Mouse (Mus musculus) Muller cell, postnatal 12 days (primary cell): ENCODE measurements around the gene Rpl19.

Experiments
- DNase-seq: peaks from one replicate; pipeline ENCODE4 v3.0.0-alpha.2; 2015; ENCODE audit errors: inconsistent ontology term

The Rpl19 gene

GRCm38 (mm10) chr11:97998898-97999608 is 27.5 kb upstream of the Rpl19 start:
- DNase-seq = no peak

DNA sequence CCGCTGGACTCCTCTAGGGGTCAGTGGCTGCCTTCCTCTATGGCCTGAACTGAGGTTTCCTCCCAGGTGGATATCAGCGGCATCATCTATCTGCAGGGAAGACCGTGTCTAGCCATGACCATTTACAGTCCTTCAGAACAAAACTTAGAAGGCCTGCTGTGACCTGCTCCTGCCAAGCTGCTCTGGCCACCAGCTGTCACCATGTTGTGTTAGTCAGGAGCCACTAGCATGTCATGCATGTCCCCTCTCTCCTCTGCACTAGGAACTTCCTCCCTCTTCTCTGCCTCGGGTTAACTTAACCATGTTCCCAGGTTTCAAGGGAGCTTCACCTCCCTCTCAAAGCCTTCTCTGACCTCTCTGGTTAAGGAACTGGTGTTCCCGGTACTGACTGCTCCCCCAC is 26.8 kb upstream of the Rpl19 start:
- no peak for DNase-seq

GRCm38 (mm10) chr11:98000378-98001140 is 26.0 kb upstream of the Rpl19 start:
- no peak for DNase-seq

- no peak for DNase-seq
Measured at GRCm38 (mm10) chr11:98001351-98001824, 25.1 kb upstream of the Rpl19 start.

GRCm38 (mm10) chr11:98001986-98002385 is 24.5 kb upstream of the Rpl19 start:
- no peak for DNase-seq

DNA sequence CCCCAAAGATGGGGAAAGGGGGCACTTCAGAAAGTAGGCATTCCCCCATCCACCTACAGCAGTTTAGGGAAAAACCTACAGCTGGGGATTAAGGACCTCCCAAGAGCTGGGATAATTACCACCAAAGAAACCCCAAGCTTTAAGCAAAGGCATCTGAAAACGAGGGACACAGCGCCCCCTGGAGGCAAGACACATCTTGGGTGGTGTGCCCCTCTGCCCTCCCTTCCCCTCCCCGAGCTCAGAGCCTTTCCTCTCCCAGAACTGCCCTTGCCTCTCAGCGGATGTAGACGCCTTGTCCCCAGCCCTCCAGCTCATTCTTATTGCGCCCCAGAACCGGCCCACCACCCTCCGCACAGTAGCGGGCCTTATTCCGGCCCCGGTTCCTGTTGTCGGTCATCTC is 23.9 kb upstream of the Rpl19 start:
- peak; percentile 75 for DNase-seq

GRCm38 (mm10) chr11:98003171-98003671 is 23.3 kb upstream of the Rpl19 start:
- DNase-seq = peak; percentile 95

DNA sequence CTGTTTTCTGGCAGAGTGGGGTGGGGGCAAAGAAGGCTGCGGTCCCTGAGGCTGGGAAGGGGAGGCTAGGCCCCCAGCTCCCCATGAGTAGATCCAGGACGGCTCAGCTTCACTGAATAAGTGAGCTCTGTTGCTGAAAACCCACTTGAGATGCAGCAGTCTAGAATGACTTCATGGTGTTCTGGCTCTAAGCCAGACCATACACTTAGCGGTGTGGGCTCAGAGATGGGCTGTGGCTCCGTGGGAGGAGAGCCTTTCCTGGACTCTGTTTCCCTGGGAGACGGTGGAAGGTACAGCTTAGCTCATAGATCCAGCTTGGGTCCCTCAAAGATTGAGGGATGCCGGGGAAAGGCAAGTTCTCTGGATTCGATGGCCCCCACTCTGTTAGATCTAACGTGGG is 22.3 kb upstream of the Rpl19 start:
- no peak for DNase-seq

- DNase-seq = no peak
Measured at GRCm38 (mm10) chr11:98005076-98005475, 21.4 kb upstream of the Rpl19 start.

DNA sequence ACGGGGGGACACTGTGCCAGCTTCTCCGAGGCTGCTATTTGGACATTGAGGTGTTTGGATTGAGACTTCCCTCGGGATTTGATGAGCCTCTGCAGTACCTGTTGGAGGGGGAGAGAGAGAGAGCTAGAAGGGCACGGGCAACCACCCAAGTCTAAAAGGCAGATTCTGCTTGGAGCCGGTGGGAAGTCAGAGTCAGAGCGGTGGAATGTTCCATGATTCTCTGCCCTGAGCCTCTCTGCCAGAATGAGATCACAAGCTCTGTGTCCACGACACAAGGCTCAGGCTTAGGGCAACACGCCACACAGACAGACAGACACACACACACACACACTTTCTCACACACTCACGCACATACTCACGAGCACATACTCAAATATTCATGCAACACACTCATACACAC is 20.8 kb upstream of the Rpl19 start:
- peak; percentile 88 for DNase-seq

GRCm38 (mm10) chr11:98008087-98008486 is 18.4 kb upstream of the Rpl19 start:
- DNase-seq = no peak

DNA sequence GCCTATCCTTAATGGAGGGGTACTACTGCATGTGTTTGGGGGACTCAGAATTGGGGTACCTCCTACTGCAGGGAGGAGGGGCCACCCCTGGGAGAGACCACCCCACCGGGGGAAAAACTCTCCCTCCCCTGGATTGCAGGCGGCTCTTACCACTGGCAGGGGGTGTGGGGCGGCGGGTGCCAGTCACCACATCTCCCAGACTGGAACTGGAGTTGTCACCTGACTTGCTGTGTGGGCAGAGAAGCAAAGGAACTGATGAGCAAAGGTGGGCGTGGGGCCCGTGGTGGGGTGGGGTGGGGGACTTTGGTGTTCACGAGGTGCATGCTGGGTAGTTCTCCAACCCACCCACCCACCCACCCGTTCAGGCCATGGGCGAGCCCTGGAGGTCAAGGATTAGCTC is 14.8 kb upstream of the Rpl19 start:
- DNase-seq = no peak

- no peak for DNase-seq
Measured at GRCm38 (mm10) chr11:98012831-98013230, 13.7 kb upstream of the Rpl19 start.

DNA sequence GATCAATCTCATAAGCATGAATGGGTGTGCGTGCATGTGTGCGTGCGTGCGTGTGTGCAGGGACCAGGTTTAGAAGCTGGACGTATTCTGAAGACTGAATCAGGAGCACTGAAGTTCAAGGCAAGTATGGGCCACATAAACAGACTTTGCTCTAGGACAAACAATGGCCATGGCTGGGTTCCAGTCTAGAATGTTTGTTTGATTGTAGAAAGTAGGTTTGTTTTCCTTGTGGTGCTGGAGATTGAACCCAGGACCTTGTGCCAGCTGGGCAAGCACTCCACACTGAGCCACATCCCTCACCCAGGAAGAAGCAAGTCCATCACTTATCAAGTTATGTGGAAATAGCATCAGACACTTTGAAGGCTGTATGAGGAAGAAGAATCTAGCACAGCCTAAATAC is 10.3 kb upstream of the Rpl19 start:
- no peak for DNase-seq

DNA sequence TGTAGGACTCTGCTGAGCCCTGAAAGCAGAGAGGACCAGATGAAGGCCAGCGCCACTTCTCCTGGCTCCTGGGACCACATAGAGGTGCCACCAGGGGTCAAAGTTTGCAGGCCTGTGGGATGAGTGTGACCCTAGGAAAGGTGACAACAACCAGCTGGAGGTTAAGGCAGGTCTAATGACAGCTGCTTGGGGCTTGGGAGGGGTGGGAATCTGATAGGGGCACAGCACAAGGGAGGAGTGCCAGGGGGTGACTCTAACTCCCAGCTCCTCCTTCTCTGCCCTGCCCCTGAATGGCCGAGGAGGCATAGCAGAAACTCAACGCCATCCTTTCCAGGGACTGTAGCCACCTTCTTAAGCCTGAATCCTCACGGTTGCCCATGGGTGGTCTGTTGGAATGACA is 9.7 kb upstream of the Rpl19 start:
- DNase-seq = no peak

DNA sequence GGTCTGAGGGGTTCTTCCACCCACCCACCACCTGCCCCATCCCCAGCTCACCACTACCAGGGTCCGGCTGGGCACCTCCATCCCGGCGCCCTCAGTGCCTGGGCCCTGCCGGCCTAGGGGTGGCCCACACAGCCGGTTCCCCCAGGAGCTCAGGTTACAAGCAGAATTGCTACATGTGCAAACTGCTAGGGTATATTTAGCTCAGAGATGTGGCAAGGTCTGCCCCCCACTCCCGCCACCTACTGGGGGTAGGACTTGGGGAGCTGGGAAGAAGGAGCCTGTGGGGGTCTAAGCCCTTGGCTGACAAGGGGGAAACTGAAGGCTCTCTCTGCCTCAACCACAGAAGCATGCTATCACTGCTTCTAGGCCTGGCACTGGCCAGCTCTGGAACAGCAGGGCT is 8.3 kb upstream of the Rpl19 start:
- DNase-seq = no peak

DNA sequence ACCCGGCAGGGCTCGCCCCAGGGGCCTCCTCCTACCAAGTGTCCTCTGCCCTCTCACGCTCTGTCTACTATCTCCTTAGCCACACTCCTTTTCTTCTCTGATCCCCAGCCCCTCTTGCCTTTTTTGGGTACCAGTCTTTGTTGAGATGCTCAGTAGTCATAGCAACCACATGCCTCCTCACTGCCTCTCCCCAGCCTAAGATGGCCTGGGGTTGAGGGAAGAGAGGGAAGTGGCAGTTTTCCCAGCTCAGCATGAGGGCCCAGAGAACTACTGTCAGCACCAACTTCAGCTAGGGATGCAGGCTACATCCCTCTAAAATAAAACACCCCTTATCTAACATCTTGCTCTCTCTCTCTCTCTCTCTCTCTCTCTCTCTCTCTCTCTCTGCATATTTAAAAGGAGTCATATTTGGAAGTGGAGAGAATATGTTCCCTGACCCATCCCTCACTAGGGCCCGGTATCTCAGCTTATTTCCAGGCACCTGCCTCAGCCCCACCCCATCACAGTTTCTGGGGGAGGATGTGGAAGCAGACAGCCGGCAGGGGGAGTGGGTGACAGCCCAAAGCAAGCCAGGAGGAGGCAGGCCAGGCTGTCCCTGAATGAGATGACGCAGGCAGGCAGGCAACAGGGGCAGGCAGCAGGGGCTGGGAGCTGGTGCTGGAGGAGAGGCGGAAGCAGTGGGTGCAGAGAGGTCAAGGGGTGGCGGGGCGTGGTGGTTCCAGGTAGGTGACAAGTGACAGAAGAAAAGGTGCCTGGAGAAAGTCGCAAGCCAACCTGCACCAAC is 7.5 kb upstream of the Rpl19 start:
- peak; percentile 64 for DNase-seq

DNA sequence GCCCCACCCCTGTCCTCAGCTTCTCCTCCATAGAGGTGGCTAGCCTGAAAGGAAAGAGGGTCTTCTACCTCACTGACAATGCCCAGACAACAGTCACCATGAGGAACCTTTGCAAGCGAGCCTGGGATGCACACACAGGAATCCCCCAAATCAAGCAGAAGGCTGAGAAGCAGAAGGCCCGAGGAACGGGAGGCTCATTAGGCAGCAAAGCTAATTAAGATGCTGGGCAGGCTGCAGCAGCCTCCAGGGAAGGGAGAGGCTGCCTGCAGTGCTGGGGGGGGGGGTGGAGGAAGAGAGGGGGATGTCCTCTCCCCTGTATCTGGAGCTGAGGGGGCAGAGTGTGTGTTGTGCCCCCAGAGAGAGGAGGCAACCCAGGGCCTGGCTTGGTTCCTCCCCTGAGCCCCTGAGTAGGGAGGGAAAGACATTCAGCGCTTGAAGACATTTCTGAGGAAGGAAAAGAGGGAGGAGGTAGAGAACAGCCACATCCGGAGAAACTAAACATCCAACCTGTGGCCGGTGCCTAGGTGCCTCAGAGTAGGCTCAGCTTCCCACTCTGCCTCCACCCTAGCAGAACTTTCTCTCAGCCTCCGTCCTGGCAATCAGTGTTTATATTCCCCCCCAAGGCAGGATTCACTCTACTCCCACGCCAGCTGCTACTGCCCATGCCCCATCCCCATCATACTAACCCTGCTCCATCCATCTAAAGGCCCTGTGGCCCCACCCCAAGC is 6.5 kb upstream of the Rpl19 start:
- no peak for DNase-seq

DNA sequence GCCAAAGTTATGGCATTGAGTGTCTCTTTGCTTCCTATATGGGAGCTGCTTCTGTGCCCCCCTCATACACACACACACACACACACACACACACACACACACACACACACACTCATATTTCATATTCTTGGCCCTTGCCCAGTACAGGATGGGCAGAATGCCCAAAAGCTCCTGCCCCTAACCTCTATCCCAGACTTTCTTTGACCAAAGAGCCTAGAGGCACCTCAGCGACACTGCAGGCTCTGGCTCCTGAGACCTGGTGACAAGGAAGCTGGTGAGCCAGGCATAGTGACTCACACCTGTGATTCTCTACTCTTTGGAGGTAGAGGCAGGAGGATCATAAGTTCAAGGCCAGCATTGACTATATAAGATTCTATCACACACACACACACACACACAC is 5.8 kb upstream of the Rpl19 start:
- no peak for DNase-seq

DNA sequence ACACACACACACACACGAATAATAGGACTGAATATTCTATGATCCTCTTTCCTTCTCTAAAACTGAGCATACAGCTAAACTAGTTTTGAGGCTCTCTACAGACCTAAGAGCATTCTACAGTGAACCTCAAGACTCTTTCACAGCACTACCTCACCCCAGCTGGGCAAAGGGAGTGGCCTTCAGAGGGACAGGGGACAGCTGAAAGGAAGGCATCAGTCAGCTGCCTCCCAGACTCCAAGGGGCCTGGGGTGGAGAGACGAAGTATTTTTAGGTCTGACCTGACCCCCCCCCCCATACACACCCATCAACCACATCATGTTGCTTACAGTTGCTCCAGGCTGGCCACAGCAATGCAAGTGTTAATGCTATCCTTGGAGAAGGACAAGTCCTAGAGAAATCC is 5.4 kb upstream of the Rpl19 start:
- DNase-seq = no peak

- DNase-seq = peak; percentile 66
Measured at GRCm38 (mm10) chr11:98021565-98022252, 4.8 kb upstream of the Rpl19 start.
